Mouse (Mus musculus) heart, adult 2 months (tissue): ENCODE measurements around the gene Napepld. TPM values are rescaled to one million over a fixed set of nuclear protein-coding genes. Genes with fewer than 3 reads are reported as not detected.

ENCODE experiments used
- DNase-seq, 2 experiments: peaks; one replicate each; pipeline ENCODE4 v3.0.0; 2021
- H3K27ac ChIP-seq: fragments of 200-600 bp; 2 replicates; pipeline ENCODE4 v1.8.1; 2022
- H3K27me3 ChIP-seq: fragments of 200-500 bp; 2 replicates; pipeline ENCODE4 v1.6.1; 2012; ENCODE audit warnings: mild to moderate bottlenecking, low read length, inconsistent platforms, mixed read lengths; ENCODE audit not compliant: control insufficient read depth, insufficient read depth
- H3K36me3 ChIP-seq: fragments of 200-500 bp; 2 replicates; pipeline ENCODE4 v1.6.1; 2012; ENCODE audit warnings: low read length, inconsistent platforms; ENCODE audit not compliant: control insufficient read depth, insufficient read depth
- H3K4me1 ChIP-seq: fragments of 200-500 bp; 2 replicates; pipeline ENCODE4 v1.6.1; 2011; ENCODE audit warnings: low read length; ENCODE audit not compliant: control insufficient read depth, insufficient read depth
- H3K4me3 ChIP-seq: fragments of 200-600 bp; 2 replicates; pipeline ENCODE4 v1.8.1; 2022
- H3K79me2 ChIP-seq: fragments of 200-500 bp; replicated peaks from 2 replicates; pipeline ENCODE4 v1.6.1; 2012; ENCODE audit warnings: mild to moderate bottlenecking, inconsistent platforms, low read length, moderate library complexity, mixed read lengths; ENCODE audit not compliant: control insufficient read depth, insufficient read depth
- H3K9ac ChIP-seq: fragments of 200-500 bp; 2 replicates; pipeline ENCODE4 v1.6.1; 2012; ENCODE audit warnings: low read depth, mild to moderate bottlenecking, control low read depth, inconsistent platforms, low read length, mixed read lengths
- CTCF ChIP-seq: fragments of 200-600 bp; IDR thresholded peaks from 2 replicates; pipeline ENCODE4 v1.8.1; 2022; ENCODE audit warnings: antibody characterized with exemption, mild to moderate bottlenecking, moderate library complexity
- EP300 ChIP-seq: fragments of 200-500 bp; IDR thresholded peaks from 2 replicates; pipeline ENCODE4 v1.6.1; 2011; ENCODE audit warnings: low read depth, low read length, control low read depth; ENCODE audit not compliant: insufficient read depth
- POLR2A ChIP-seq: fragments of 200-500 bp; IDR thresholded peaks from 2 replicates; pipeline ENCODE4 v1.6.1; 2011; ENCODE audit warnings: mild to moderate bottlenecking, low read depth, low read length, control low read depth; ENCODE audit not compliant: insufficient read depth
- WGBS: fragments of 180-500 bp; shearing (Covaris S2); methylation state at CpG from one replicate; pipeline ENCODE4 v1.1.7; 2018; 5-methylcytosine and 5-hydroxymethylcytosine counted together
- intact Hi-C: fragments of 180-260 bp; cut with DNase I; formaldehyde crosslinking; loops from one replicate; pipeline ENCODE4 v1.15.1; 2025
- polyA plus RNA-seq: library from polyadenylated mRNA; depleted of rRNA; stranded (reverse); fragments of >200 nt; gene quantifications from 2 replicates; pipeline ENCODE4 v1.2.3, GENCODE M21; 2012
- total RNA-seq, 2 experiments: library from RNA; stranded (reverse); gene quantifications; 2 replicates each; pipeline ENCODE4 v1.2.3; 2021

Napepld gene
- total and polyA plus RNA-seq, 3 experiments, result 2.4 to 5.9 (median 5.4) TPM

GRCm38 (mm10) chr5:21658623-21659395 is 42.4 kb downstream of the Napepld start:
- H3K4me3 ChIP-seq, result no peak overlapping the region
- 49% methylated on average over 11 of the region's 11 CpGs for WGBS
- H3K4me1 ChIP-seq, result peaks cover 3% of the 10 kb centered on the region; the same call in 1 of the 2 replicates
- H3K27me3 ChIP-seq, result no peaks in the 10 kb centered on the region
- DNase-seq, result peak; percentile 70 to 83
- H3K9ac ChIP-seq, result no peak overlapping the region
- H3K27ac ChIP-seq, result no peak overlapping the region
- no peaks in the 10 kb centered on the region for H3K79me2 ChIP-seq
- TF ChIP-seq CTCF, result peak; percentile 90
- no peak for TF ChIP-seq POLR2A
- 0 out of 2 replicates have a peak, but pooled peaks have one; percentile 11 for TF ChIP-seq EP300
- no peaks in the 10 kb centered on the region for H3K36me3 ChIP-seq
- intact Hi-C loops, result loop anchor here (1.0 kb wide), 1 partner anchor 76 kb away; no protein-coding TSS in a partner anchor

- 93% methylated on average over 6 of the region's 6 CpGs for WGBS
- peaks cover 3% of the 10 kb centered on the region; the same call in 1 of the 2 replicates for H3K4me1 ChIP-seq
- intact Hi-C loops, result loop anchor here (1.0 kb wide), 1 partner anchor 77 kb away; no protein-coding TSS in a partner anchor
- H3K4me3 ChIP-seq, result no peak overlapping the region
- TF ChIP-seq EP300 (no peak), POLR2A (no peak), CTCF (no peak)
- no peak overlapping the region for H3K27ac ChIP-seq
- no peak overlapping the region for H3K9ac ChIP-seq
- no peak for DNase-seq
- no peaks in the 10 kb centered on the region for H3K79me2 ChIP-seq
- H3K36me3 ChIP-seq, result no peaks in the 10 kb centered on the region
- H3K27me3 ChIP-seq, result no peaks in the 10 kb centered on the region
These were observed 43.2 kb downstream of the Napepld start for GRCm38 (mm10) chr5:21658038-21658437.

GRCm38 (mm10) chr5:21656912-21657311 is 44.3 kb downstream of the Napepld start:
- no peak overlapping the region for H3K4me3 ChIP-seq
- no peak overlapping the region for H3K9ac ChIP-seq
- no peak for TF ChIP-seq POLR2A
- TF ChIP-seq CTCF, result no peak
- no peak for TF ChIP-seq EP300
- no peak overlapping the region for H3K27ac ChIP-seq
- H3K4me1 ChIP-seq, result peaks cover 3% of the 10 kb centered on the region; the same call in 1 of the 2 replicates
- no peaks in the 10 kb centered on the region for H3K79me2 ChIP-seq
- WGBS, result 87% methylated on average over 9 of the region's 9 CpGs
- H3K27me3 ChIP-seq, result no peaks in the 10 kb centered on the region
- no peak for DNase-seq
- intact Hi-C loops, result no loop called here
- no peaks in the 10 kb centered on the region for H3K36me3 ChIP-seq

GRCm38 (mm10) chr5:21651885-21652612 is 49.1 kb downstream of the Napepld start:
- no peak overlapping the region for H3K4me3 ChIP-seq
- intact Hi-C loops, result no loop called here
- 77% methylated on average over 7 of the region's 7 CpGs for WGBS
- no peaks in the 10 kb centered on the region for H3K27me3 ChIP-seq
- no peak overlapping the region for H3K27ac ChIP-seq
- no peaks in the 10 kb centered on the region for H3K4me1 ChIP-seq
- no peaks in the 10 kb centered on the region for H3K36me3 ChIP-seq
- no peaks in the 10 kb centered on the region for H3K79me2 ChIP-seq
- no peak overlapping the region for H3K9ac ChIP-seq
- no peak for DNase-seq
- no peak for TF ChIP-seq EP300
- TF ChIP-seq POLR2A, result no peak
- no peak for TF ChIP-seq CTCF

GRCm38 (mm10) chr5:21650736-21651135 is 50.5 kb downstream of the Napepld start:
- DNase-seq, result no peak
- H3K27ac ChIP-seq, result no peak overlapping the region
- peaks cover 2% of the 10 kb centered on the region for H3K4me1 ChIP-seq
- H3K27me3 ChIP-seq, result no peaks in the 10 kb centered on the region
- TF ChIP-seq POLR2A, result no peak
- TF ChIP-seq CTCF, result no peak
- no peak for TF ChIP-seq EP300
- H3K9ac ChIP-seq, result no peak overlapping the region
- no peak overlapping the region for H3K4me3 ChIP-seq
- H3K79me2 ChIP-seq, result no peaks in the 10 kb centered on the region
- WGBS, result 71% methylated on average over 2 of the region's 2 CpGs
- intact Hi-C loops, result no loop called here
- no peaks in the 10 kb centered on the region for H3K36me3 ChIP-seq

- TF ChIP-seq POLR2A (no peak), EP300 (no peak), CTCF (no peak)
- H3K36me3 ChIP-seq, result no peaks in the 10 kb centered on the region
- peaks cover 2% of the 10 kb centered on the region for H3K4me1 ChIP-seq
- H3K27me3 ChIP-seq, result no peaks in the 10 kb centered on the region
- H3K27ac ChIP-seq, result peak overlapping the region; percentile 65
- H3K4me3 ChIP-seq, result peak overlapping the region; percentile 74
- no peak for DNase-seq
- under 1% methylated on average over 25 of the region's 25 CpGs for WGBS
- intact Hi-C loops, result loop anchor here (5.0 to 10.0 kb wide), 3 partner anchors 56 to 761 kb away; partner anchors contain the start of genes Dnajc2, Napepld, Phtf2 and Psmc2
- no peaks in the 10 kb centered on the region for H3K79me2 ChIP-seq
- peak overlapping the region; percentile 91 for H3K9ac ChIP-seq
These were observed 55.1 kb downstream of the Napepld start for GRCm38 (mm10) chr5:21646133-21646491.
